Mouse (Mus musculus) intestine, embryonic 16.5 days (tissue): ENCODE measurements around the gene Higd1b. TPM values are rescaled to one million over a fixed set of nuclear protein-coding genes. Genes with fewer than 3 reads are reported as not detected.

ENCODE experiments used
- ATAC-seq: fragments of 200-750 bp; cut with Nextera tagmentation; 2 replicates; pipeline ENCODE4 v1.8.0; 2017; ENCODE audit warnings: moderate TSS enrichment, moderate library complexity
- H3K27ac ChIP-seq: fragments of 300-500 bp; sonication (generic); 2 replicates; pipeline ENCODE4 v1.5.1; 2014; ENCODE audit warnings: mild to moderate bottlenecking, low read length
- H3K27me3 ChIP-seq: fragments of 300-500 bp; sonication (generic); replicated peaks from 2 replicates; pipeline ENCODE4 v1.6.1; 2014; ENCODE audit warnings: low read length, control low read depth, mixed read lengths; ENCODE audit not compliant: control insufficient read depth, insufficient read depth
- H3K36me3 ChIP-seq: fragments of 300-500 bp; sonication (generic); 2 replicates; pipeline ENCODE4 v1.6.1; 2014; ENCODE audit warnings: low read length, control low read depth; ENCODE audit not compliant: control insufficient read depth, insufficient read depth
- H3K4me1 ChIP-seq: fragments of 300-500 bp; sonication (generic); 2 replicates; pipeline ENCODE4 v1.6.1; 2014; ENCODE audit warnings: low read length, control low read depth, mixed read lengths; ENCODE audit not compliant: control insufficient read depth, insufficient read depth
- H3K4me2 ChIP-seq: fragments of 300-500 bp; sonication (generic); 2 replicates; pipeline ENCODE4 v1.6.1; 2014; ENCODE audit warnings: low read depth, low read length, control low read depth
- H3K4me3 ChIP-seq: fragments of 300-500 bp; sonication (generic); 2 replicates; pipeline ENCODE4 v1.5.1; 2014; ENCODE audit warnings: mild to moderate bottlenecking, low read length
- H3K9ac ChIP-seq: fragments of 300-500 bp; sonication (generic); 2 replicates; pipeline ENCODE4 v1.6.1; 2014; ENCODE audit warnings: low read depth, low read length
- H3K9me3 ChIP-seq: fragments of 300-500 bp; sonication (generic); 2 replicates; pipeline ENCODE4 v1.6.1; 2016; ENCODE audit warnings: low read length, control low read depth; ENCODE audit not compliant: control insufficient read depth
- WGBS: fragments of 180-500 bp; shearing (Covaris S2); extraction: QIAGEN DNeasy Blood & Tissue Kit; methylation state at CpG from one replicate; pipeline ENCODE4 v1.1.7; 2014; 5-methylcytosine and 5-hydroxymethylcytosine counted together
- polyA plus RNA-seq: library from polyadenylated mRNA; unstranded; fragments of >200 nt; fragmentation: Nextera tagmentation; extraction: Ambion mirVana; gene quantifications from 2 replicates; pipeline ENCODE4 v1.2.1, GENCODE M21; 2015

The Higd1b gene
- polyA plus RNA-seq = 0.55 and 0.62 TPM in 2 replicates

DNA sequence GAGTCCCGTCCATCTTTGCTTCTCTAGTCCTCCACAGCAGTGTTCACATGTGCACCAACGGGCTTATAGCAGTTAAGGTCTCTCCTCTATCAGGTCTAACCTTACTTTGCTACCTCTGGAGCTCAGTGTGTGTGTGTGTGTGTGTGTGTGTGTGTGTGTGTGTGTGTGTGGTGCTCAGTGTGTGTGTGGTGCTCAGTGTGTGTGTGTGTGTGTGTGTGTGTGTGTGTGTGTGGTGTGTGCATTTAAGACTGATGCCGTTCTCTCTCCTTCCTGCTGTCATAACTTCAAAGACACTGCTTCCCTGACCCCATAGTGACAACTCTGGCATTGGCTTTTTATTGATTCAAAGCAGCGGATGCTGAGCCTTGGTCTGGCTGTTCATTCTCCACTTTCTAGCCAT is at the start of gene Higd1b:
TSS of gene Higd1b (plus strand) at position 301 of the 400 bp plus-strand sequence.
- ATAC-seq = no peak
- 77% methylated on average over 4 of the region's 4 CpGs for WGBS
- no peaks in the 10 kb centered on the region for H3K9me3 ChIP-seq

GRCm38 (mm10) chr11:102787688-102788177 is 47.9 kb upstream of the Higd1b start:
- no peaks in the 10 kb centered on the region for H3K36me3 ChIP-seq
- H3K4me1 ChIP-seq = peaks cover 7% of the 10 kb centered on the region; the same call in 1 of the 2 replicates
- no peak overlapping the region for H3K4me3 ChIP-seq
- no peaks in the 10 kb centered on the region for H3K9me3 ChIP-seq
- no peak for ATAC-seq
- no peak overlapping the region for H3K27ac ChIP-seq
- no peak overlapping the region for H3K4me2 ChIP-seq
- 72% methylated on average over 5 of the region's 5 CpGs for WGBS
- no peaks in the 10 kb centered on the region for H3K27me3 ChIP-seq
- no peak overlapping the region for H3K9ac ChIP-seq

More for the DNA sequence above, at the start of gene Higd1b:
- H3K27ac ChIP-seq = no peak within 1 kb of the TSS
- H3K9ac ChIP-seq = no peak within 1 kb of the TSS
- no peaks in the 10 kb centered on the region for H3K27me3 ChIP-seq
- no peaks in the 10 kb centered on the region for H3K4me1 ChIP-seq
- H3K36me3 ChIP-seq = 0 out of 2 replicates have a peak, but pooled peaks cover 11% of the 10 kb centered on the region
- no peak within 1 kb of the TSS for H3K4me2 ChIP-seq
- H3K4me3 ChIP-seq = no peak within 1 kb of the TSS

GRCm38 (mm10) chr11:102791682-102792445 is 43.8 kb upstream of the Higd1b start:
- Histone ChIP-seq H3K27ac (0 out of 2 replicates have a peak overlapping the region, but pooled peaks have one; percentile 24), H3K9me3 (no peaks in the 10 kb centered on the region), H3K4me2 (no peak overlapping the region), H3K27me3 (no peaks in the 10 kb centered on the region), H3K4me1 (peaks cover 7% of the 10 kb centered on the region; the same call in 1 of the 2 replicates), H3K4me3 (no peak overlapping the region), H3K9ac (0 out of 2 replicates have a peak overlapping the region, but pooled peaks have one; percentile 12), H3K36me3 (no peaks in the 10 kb centered on the region)
- no peak for ATAC-seq
- WGBS = 45% methylated on average over 14 of the region's 14 CpGs

- H3K36me3 ChIP-seq = no peaks in the 10 kb centered on the region
- ATAC-seq = no peak
- H3K27ac ChIP-seq = no peak overlapping the region
- peaks cover 7% of the 10 kb centered on the region; the same call in 1 of the 2 replicates for H3K4me1 ChIP-seq
- H3K27me3 ChIP-seq = no peaks in the 10 kb centered on the region
- H3K9ac ChIP-seq = no peak overlapping the region
- H3K4me3 ChIP-seq = no peak overlapping the region
- no peaks in the 10 kb centered on the region for H3K9me3 ChIP-seq
- WGBS = 42% methylated on average over 8 of the region's 8 CpGs
- no peak overlapping the region for H3K4me2 ChIP-seq
Observed at GRCm38 (mm10) chr11:102794157-102794556, 41.5 kb upstream of the Higd1b start.

GRCm38 (mm10) chr11:102803453-102803852 is 32.2 kb upstream of the Higd1b start:
- no peak overlapping the region for H3K27ac ChIP-seq
- no peak overlapping the region for H3K9ac ChIP-seq
- 62% methylated on average over 5 of the region's 5 CpGs for WGBS
- H3K36me3 ChIP-seq = no peaks in the 10 kb centered on the region
- H3K9me3 ChIP-seq = no peaks in the 10 kb centered on the region
- no peaks in the 10 kb centered on the region for H3K4me1 ChIP-seq
- H3K4me2 ChIP-seq = no peak overlapping the region
- no peak overlapping the region for H3K4me3 ChIP-seq
- H3K27me3 ChIP-seq = no peaks in the 10 kb centered on the region
- no peak for ATAC-seq

GRCm38 (mm10) chr11:102808246-102808645 is 27.4 kb upstream of the Higd1b start:
- Histone ChIP-seq H3K4me1 (no peaks in the 10 kb centered on the region), H3K9me3 (no peaks in the 10 kb centered on the region), H3K36me3 (no peaks in the 10 kb centered on the region), H3K9ac (no peak overlapping the region), H3K4me3 (no peak overlapping the region), H3K4me2 (no peak overlapping the region), H3K27me3 (no peaks in the 10 kb centered on the region), H3K27ac (no peak overlapping the region)
- 62% methylated on average over 5 of the region's 5 CpGs for WGBS
- ATAC-seq = no peak

DNA sequence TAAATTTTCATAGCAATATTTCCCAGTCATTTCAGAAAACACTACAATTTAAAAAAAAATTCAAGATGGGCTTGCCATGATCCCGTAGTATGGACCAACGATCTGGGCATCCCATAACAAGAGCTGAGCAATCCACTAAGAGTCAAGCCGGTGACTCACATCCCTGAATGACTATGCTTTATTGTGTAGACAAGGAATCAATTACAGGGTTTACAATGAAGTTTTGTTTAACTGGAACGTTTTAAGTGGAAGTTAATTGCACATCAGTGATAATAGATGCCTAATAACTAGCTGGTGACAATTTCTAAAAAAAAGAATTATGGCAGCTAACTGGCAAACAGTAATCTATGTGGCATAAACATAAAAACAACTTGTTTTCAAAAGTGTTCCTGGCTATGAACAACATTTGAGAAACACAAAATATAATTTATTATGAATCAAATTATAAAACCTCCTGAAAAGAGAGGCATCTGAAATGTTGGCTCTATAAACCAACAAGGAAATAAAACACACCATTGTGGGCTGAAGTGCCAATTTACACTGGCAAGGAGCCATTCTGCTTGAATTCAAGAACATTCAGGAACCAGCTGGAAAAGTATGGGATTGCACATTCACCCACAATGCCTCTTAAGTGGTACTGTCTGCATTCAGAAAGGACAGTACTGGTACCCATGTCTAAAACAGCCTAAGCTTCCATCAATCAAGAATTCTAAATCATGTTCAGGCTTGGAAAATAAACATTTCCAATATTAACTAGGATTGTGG is 24.7 kb upstream of the Higd1b start:
- no peaks in the 10 kb centered on the region for H3K27me3 ChIP-seq
- 44% methylated on average over 4 of the region's 4 CpGs for WGBS
- H3K27ac ChIP-seq = no peak overlapping the region
- H3K4me1 ChIP-seq = 0 out of 2 replicates have a peak, but pooled peaks cover 2% of the 10 kb centered on the region
- no peaks in the 10 kb centered on the region for H3K9me3 ChIP-seq
- no peaks in the 10 kb centered on the region for H3K36me3 ChIP-seq
- H3K4me3 ChIP-seq = no peak overlapping the region
- ATAC-seq = no peak
- H3K9ac ChIP-seq = no peak overlapping the region
- H3K4me2 ChIP-seq = no peak overlapping the region

GRCm38 (mm10) chr11:102814881-102815280 is 20.8 kb upstream of the Higd1b start:
- Histone ChIP-seq H3K36me3 (no peaks in the 10 kb centered on the region), H3K4me3 (no peak overlapping the region), H3K27ac (no peak overlapping the region), H3K9ac (no peak overlapping the region), H3K4me2 (no peak overlapping the region), H3K4me1 (0 out of 2 replicates have a peak, but pooled peaks cover 2% of the 10 kb centered on the region), H3K9me3 (no peaks in the 10 kb centered on the region), H3K27me3 (0 out of 2 replicates have a peak, but pooled peaks cover 2% of the 10 kb centered on the region)
- no peak for ATAC-seq
